Mouse (Mus musculus) heart, postnatal 0 days (tissue): ENCODE data around the gene Wdr95.

ENCODE experiments used
- CTCF ChIP-seq: IDR thresholded peaks from 2 replicates; pipeline ENCODE4 v1.5.1; 2016; ENCODE audit warnings: antibody characterized with exemption, control low read depth, low read depth
- EP300 ChIP-seq: IDR thresholded peaks from 2 replicates; pipeline ENCODE4 v1.6.1; 2016; ENCODE audit warnings: antibody characterized with exemption, low read depth

DNA sequence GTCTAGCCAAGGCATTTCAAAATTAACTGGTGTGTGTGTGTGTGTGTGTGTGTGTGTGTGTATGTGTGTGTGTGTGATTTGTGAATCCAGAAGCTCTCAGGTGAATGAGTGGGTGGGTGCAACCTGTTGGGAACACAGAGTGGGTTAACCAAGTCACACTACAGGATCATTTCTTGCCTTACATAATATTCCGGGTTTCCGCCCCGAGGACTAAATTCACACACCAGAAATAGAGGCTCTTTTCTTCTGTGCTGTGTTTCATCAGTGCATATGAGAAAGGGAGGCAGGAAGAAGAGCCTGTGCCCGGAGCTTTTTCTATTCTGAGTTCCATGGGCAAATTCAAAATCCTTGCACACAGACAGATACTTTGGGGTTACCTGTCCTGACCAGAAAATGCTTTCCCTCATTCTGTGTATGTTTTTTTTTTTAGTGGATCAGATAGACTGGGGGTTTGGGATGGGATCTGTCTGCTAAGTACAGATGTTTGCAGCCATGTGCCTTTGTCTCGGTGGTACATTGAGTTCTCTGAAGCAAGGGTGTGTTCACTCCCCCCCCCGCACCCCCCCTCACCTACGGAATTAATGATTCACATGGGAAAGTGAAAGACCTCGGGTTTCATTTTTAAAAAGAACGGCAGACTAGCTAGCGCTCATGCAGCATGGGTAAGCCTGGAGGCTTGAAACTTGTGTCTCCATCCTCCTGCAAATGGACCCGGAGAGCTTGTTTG is 114.5 kb downstream of the Wdr95 start:
- TF ChIP-seq CTCF (no peak), EP300 (no peak)
